12 mouse cellular contexts compared by ENCODE assay signal in genomic region chr16:77743838-77744237, GRCm38 (mm10).
"Had no signal": no experiment of that assay in that cellular context is flagged by ENCODE, and none has a peak within 500 bp of the region (broad histone marks: within the 10 kb centered on the region; RNA-seq: fewer than 3 reads in every experiment).

No protein-coding gene starts in this region.

- ATAC-seq: intestine, postnatal 0 days; lung, postnatal 0 days; midbrain, embryonic 13.5 days had no signal

- H3K4me3 ChIP-seq: limb, embryonic 13.5 days; midbrain, embryonic 13.5 days; stomach, embryonic 15.5 days had no signal

- H3K4me1 ChIP-seq: limb, embryonic 13.5 days; midbrain, embryonic 13.5 days; stomach, embryonic 15.5 days had no signal

- DNase-seq: kidney, adult 8-10 months; kidney, postnatal 25 days; layer of hippocampus, adult 9-11 months; layer of hippocampus, postnatal 36 days; lung, adult 18-20 months; lung, postnatal 36 days; thymus, postnatal 36 days had no signal
